ENCODE assay signal across 1 mouse cellular context in the genomic region with DNA sequence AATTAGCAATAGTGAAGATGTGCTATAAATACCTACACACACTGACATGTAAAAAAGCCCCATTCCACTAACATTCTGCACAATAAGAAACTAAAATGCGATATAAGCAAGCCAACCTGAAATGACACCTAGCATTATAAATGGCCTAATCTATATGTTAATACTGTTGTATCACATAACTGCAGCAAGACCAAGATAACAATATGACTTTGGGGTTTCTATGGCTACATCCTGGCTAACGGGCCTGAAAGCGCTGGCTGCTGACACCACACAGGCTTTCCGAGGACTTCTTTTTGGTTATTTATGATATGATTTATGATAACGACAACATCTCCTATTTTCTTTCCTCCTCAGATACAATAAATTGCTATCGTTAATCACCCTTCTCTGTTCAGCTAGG.
A peak's percentile ranks its signal among the peaks of the same experiment; 100 is the strongest.
TF ChIP-seq lines count a peak whose summit lies in the region.

No protein-coding gene starts in this region.

TF ChIP-seq in MEL, 35 proteins besides CTCF, POLR2A, EP300 and RAD21 (continued from another document):
- TF ChIP-seq TAL1 (IDR thresholded peaks at IDR 0.05; ENCODE audit: low read length), result peak; percentile 7; the same call in 1 of the 2 replicates
- TF ChIP-seq NELFE (IDR thresholded peaks at IDR 0.05; ENCODE audit: low read depth, low read length), result no peak
- no peak for TF ChIP-seq TBP (IDR thresholded peaks at IDR 0.05; ENCODE audit: low read depth, low read length)
- no peak for TF ChIP-seq ELF1 (IDR thresholded peaks at IDR 0.05; ENCODE audit: low read depth, low read length)
- TF ChIP-seq MYB (IDR thresholded peaks at IDR 0.05; ENCODE audit: low read depth, low read length), result peak; percentile 20; the same call in 1 of the 2 replicates
- TF ChIP-seq ETS1 (IDR thresholded peaks at IDR 0.05; ENCODE audit: low read depth, low read length), result peak; percentile 60
